Mouse (Mus musculus) embryonic facial prominence, embryonic 12.5 days (tissue): ENCODE data around the gene Hspa1a. TPM values are rescaled to one million over a fixed set of nuclear protein-coding genes. Genes with fewer than 3 reads are reported as not detected.

ENCODE experiments used
- ATAC-seq: fragments of 200-750 bp; cut with Nextera tagmentation; 2 replicates; pipeline ENCODE4 v1.8.0; 2017; ENCODE audit not compliant: insufficient number of reproducible peaks, insufficient read depth, low FRiP score, low TSS enrichment
- H3K27ac ChIP-seq: fragments of 300-500 bp; sonication (generic); 2 replicates; pipeline ENCODE4 v1.5.1; 2016; ENCODE audit warnings: mild to moderate bottlenecking
- H3K27me3 ChIP-seq: fragments of 300-500 bp; sonication (generic); 2 replicates; pipeline ENCODE4 v1.6.1; 2016; ENCODE audit warnings: mild to moderate bottlenecking, moderate library complexity
- H3K36me3 ChIP-seq: fragments of 300-500 bp; sonication (generic); 2 replicates; pipeline ENCODE4 v1.6.1; 2016; ENCODE audit warnings: mild to moderate bottlenecking
- H3K4me1 ChIP-seq: fragments of 300-500 bp; sonication (generic); 2 replicates; pipeline ENCODE4 v1.6.1; 2016
- H3K4me2 ChIP-seq: fragments of 300-500 bp; sonication (generic); replicated peaks from 2 replicates; pipeline ENCODE4 v1.6.1; 2016; ENCODE audit warnings: mild to moderate bottlenecking, moderate library complexity
- H3K4me3 ChIP-seq: fragments of 300-500 bp; sonication (generic); 2 replicates; pipeline ENCODE4 v1.5.1; 2016; ENCODE audit warnings: mild to moderate bottlenecking
- H3K9ac ChIP-seq: fragments of 300-500 bp; sonication (generic); 2 replicates; pipeline ENCODE4 v1.6.1; 2016; ENCODE audit warnings: mild to moderate bottlenecking, moderate library complexity
- H3K9me3 ChIP-seq: fragments of 300-500 bp; sonication (generic); 2 replicates; pipeline ENCODE4 v1.6.1; 2016; ENCODE audit warnings: mild to moderate bottlenecking, moderate library complexity
- WGBS: fragments of 180-500 bp; shearing (Covaris S2); methylation state at CpG from one replicate; pipeline ENCODE4 v1.1.7; 2016; 5-methylcytosine and 5-hydroxymethylcytosine counted together
- polyA plus RNA-seq: library from polyadenylated mRNA; unstranded; fragments of >200 nt; fragmentation: Nextera tagmentation; extraction: Ambion mirVana; gene quantifications from 2 replicates; pipeline ENCODE4 v1.2.1, GENCODE M21; 2016

The Hspa1a gene
- polyA plus RNA-seq, 1 experiment from 2014 or later: 4.9 TPM

DNA sequence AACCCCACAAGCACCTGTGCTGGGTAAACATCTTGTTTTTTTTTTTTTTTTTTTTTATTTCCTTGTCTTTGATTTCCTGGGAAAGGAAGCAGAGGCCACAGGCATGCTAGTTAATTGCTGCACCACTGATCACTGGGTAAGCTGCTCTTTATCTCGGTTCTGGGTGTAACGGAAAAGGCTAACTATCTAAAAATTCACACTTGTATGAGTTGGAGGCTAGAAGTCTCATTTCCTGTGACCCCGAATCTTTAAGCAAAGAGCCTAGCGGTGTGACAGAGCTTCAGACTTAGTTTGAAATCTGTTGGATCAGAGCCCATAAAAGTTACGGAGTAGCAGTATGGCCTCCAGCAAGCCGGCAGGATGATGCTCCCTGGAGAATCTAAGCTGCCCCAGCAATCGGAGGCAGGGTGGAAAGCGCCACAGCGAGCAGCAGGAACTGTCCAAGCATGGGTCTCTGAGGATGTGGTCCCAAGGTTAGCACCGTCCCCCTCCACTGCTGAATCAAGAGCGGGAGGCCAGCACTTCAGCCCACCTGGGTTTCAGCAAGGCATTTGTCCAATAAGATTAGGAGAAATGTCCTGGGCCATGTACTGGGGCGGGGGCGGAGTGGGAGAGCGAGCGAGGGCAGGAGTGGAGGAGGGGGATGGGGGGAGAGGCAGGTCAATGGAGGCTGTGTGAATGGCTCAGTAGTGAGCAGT, 30.5 kb downstream of the Hspa1a start:
- WGBS: 7% methylated on average over 15 of the region's 15 CpGs
- peak overlapping the region; percentile 42; the same call in 1 of the 2 replicates for H3K9ac ChIP-seq
- no peaks in the 10 kb centered on the region for H3K9me3 ChIP-seq
- no peaks in the 10 kb centered on the region for H3K36me3 ChIP-seq
- peak overlapping the region; percentile 25; the same call in 1 of the 2 replicates for H3K27ac ChIP-seq
- H3K4me3 ChIP-seq: peak overlapping the region; percentile 25
- no peaks in the 10 kb centered on the region for H3K27me3 ChIP-seq
- H3K4me1 ChIP-seq: peaks cover 6% of the 10 kb centered on the region
- no peak for ATAC-seq
- H3K4me2 ChIP-seq: peak overlapping the region; percentile 53

DNA sequence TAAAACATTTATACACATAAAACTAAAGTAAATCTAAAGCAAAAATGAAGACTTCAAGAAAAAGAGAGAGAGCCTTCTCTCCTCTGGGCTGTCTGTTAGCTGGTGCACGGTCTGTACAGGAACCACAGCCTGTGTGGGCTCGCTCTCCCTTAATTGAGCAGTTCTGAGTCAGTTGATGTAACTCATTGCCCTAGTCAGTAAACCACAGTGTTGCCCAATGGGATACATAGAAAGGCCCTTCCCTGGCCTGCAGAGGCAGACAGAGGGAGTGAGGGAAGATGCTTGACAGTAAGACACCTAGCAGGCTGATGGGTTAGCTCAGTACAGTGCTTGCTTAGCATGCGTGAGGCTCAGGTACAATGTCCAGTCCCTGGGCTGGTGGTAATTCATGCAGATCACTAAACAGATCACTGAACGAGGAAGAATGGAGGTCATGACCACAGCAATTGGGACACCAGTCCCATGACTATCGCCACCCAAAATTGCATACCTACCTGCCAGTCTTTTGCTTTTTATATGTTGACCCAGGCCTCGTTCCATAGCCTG, 33.9 kb downstream of the Hspa1a start:
- WGBS: 80% methylated on average over 6 of the region's 6 CpGs
- Histone ChIP-seq H3K27me3 (0 out of 2 replicates have a peak, but pooled peaks cover 4% of the 10 kb centered on the region), H3K36me3 (no peaks in the 10 kb centered on the region), H3K9me3 (no peaks in the 10 kb centered on the region), H3K9ac (no peak overlapping the region), H3K4me3 (no peak overlapping the region), H3K4me1 (peaks cover 10% of the 10 kb centered on the region), H3K27ac (no peak overlapping the region), H3K4me2 (no peak overlapping the region)
- ATAC-seq: no peak

- Histone ChIP-seq H3K4me1 (peaks cover 12% of the 10 kb centered on the region), H3K4me3 (no peak overlapping the region), H3K27me3 (0 out of 2 replicates have a peak, but pooled peaks cover 4% of the 10 kb centered on the region), H3K9me3 (no peaks in the 10 kb centered on the region), H3K27ac (no peak overlapping the region), H3K9ac (peak overlapping the region; percentile 27; the same call in 1 of the 2 replicates), H3K36me3 (no peaks in the 10 kb centered on the region), H3K4me2 (peak overlapping the region; percentile 5; the same call in 1 of the 2 replicates)
- whole genome bisulfite sequencing: 34% methylated on average over 8 of the region's 8 CpGs
- ATAC-seq: no peak
Measured at GRCm38 (mm10) chr17:34934830-34935229, 37.1 kb downstream of the Hspa1a start.

DNA sequence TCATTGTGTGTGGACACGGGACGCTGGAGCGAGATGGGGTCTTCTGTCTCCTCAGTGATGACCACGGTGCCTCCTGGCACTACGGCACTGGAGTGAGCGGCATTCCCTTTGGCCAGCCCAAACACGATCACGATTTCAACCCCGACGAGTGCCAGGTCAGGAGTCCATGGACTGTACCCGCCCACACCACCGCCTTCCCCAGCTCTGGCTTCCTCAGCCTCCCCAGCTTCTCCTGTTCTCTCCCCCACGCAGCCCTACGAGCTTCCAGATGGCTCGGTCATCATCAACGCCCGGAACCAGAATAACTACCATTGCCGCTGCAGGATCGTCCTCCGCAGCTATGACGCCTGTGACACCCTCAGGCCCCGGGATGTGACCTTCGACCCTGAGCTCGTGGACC, 37.9 kb downstream of the Hspa1a start:
- Histone ChIP-seq H3K27me3 (0 out of 2 replicates have a peak, but pooled peaks cover 4% of the 10 kb centered on the region), H3K4me1 (peaks cover 12% of the 10 kb centered on the region), H3K9me3 (no peaks in the 10 kb centered on the region), H3K4me2 (peak overlapping the region; percentile 5; the same call in 1 of the 2 replicates), H3K27ac (no peak overlapping the region), H3K9ac (peak overlapping the region; percentile 27; the same call in 1 of the 2 replicates), H3K4me3 (no peak overlapping the region), H3K36me3 (no peaks in the 10 kb centered on the region)
- 40% methylated on average over 24 of the region's 24 CpGs for WGBS
- ATAC-seq: no peak

- H3K27ac ChIP-seq: no peak overlapping the region
- no peaks in the 10 kb centered on the region for H3K9me3 ChIP-seq
- H3K36me3 ChIP-seq: no peaks in the 10 kb centered on the region
- 80% methylated on average over 8 of the region's 8 CpGs for WGBS
- peak overlapping the region; percentile 97 for H3K4me2 ChIP-seq
- H3K4me1 ChIP-seq: peaks cover 12% of the 10 kb centered on the region
- H3K27me3 ChIP-seq: 0 out of 2 replicates have a peak, but pooled peaks cover 4% of the 10 kb centered on the region
- peak overlapping the region; percentile 75 for H3K4me3 ChIP-seq
- H3K9ac ChIP-seq: peak overlapping the region; percentile 83
- no peak for ATAC-seq
Measured at GRCm38 (mm10) chr17:34932287-34932686, 39.7 kb downstream of the Hspa1a start.

- no peaks in the 10 kb centered on the region for H3K36me3 ChIP-seq
- peak overlapping the region; percentile 75 for H3K4me3 ChIP-seq
- peaks cover 12% of the 10 kb centered on the region for H3K4me1 ChIP-seq
- no peaks in the 10 kb centered on the region for H3K9me3 ChIP-seq
- H3K4me2 ChIP-seq: peak overlapping the region; percentile 97
- WGBS: 12% methylated on average over 14 of the region's 14 CpGs
- 0 out of 2 replicates have a peak, but pooled peaks cover 4% of the 10 kb centered on the region for H3K27me3 ChIP-seq
- H3K9ac ChIP-seq: peak overlapping the region; percentile 83
- no peak overlapping the region for H3K27ac ChIP-seq
- ATAC-seq: peak; percentile 8; the same call in 1 of the 2 replicates
Measured at GRCm38 (mm10) chr17:34931735-34932098, 40.2 kb downstream of the Hspa1a start.

- H3K9ac ChIP-seq: peak within 1 kb of the TSS; percentile 83
- H3K27ac ChIP-seq: no peak within 1 kb of the TSS
- peak; percentile 93 for ATAC-seq
- 0 out of 2 replicates have a peak, but pooled peaks cover 4% of the 10 kb centered on the region for H3K27me3 ChIP-seq
- peak within 1 kb of the TSS; percentile 75 for H3K4me3 ChIP-seq
- no peaks in the 10 kb centered on the region for H3K36me3 ChIP-seq
- WGBS: under 1% methylated on average over 38 of the region's 38 CpGs
- H3K4me1 ChIP-seq: peaks cover 12% of the 10 kb centered on the region
- no peaks in the 10 kb centered on the region for H3K9me3 ChIP-seq
- H3K4me2 ChIP-seq: peak within 1 kb of the TSS; percentile 97
Measured at GRCm38 (mm10) chr17:34931061-34931734, 40.8 kb downstream of the Hspa1a start, which contains the start of gene Neu1. Neu1 (plus strand) TSS chr17:34931253.

DNA sequence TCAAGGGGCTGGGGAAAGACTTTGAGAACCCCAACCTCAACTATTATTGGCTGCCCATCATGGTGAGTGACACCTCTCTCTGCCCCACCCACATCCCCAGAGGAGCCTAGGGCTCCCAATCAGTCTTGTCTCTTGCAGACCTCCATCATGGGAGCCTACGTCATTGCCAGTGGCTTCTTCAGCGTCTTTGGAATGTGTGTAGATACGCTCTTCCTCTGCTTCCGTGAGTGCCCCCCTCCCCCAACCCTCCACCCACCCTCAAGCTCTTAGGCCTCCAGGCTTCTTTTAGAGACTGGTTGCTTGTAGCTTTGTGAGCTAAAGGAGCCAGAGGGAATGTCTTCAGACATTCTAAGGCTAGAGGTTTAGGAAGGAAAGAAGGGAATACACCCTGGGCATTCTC, 43.1 kb downstream of the Hspa1a start:
- Histone ChIP-seq H3K4me1 (peaks cover 8% of the 10 kb centered on the region), H3K4me3 (no peak overlapping the region), H3K36me3 (no peaks in the 10 kb centered on the region), H3K27ac (no peak overlapping the region), H3K4me2 (no peak overlapping the region), H3K9me3 (no peaks in the 10 kb centered on the region), H3K9ac (no peak overlapping the region), H3K27me3 (0 out of 2 replicates have a peak, but pooled peaks cover 2% of the 10 kb centered on the region)
- WGBS: 60% methylated on average over 4 of the region's 4 CpGs
- no peak for ATAC-seq

- peaks cover 8% of the 10 kb centered on the region for H3K4me1 ChIP-seq
- ATAC-seq: no peak
- no peak overlapping the region for H3K4me3 ChIP-seq
- H3K4me2 ChIP-seq: no peak overlapping the region
- H3K36me3 ChIP-seq: no peaks in the 10 kb centered on the region
- WGBS: 89% methylated on average over 18 of the region's 18 CpGs
- H3K9me3 ChIP-seq: no peaks in the 10 kb centered on the region
- H3K9ac ChIP-seq: no peak overlapping the region
- no peaks in the 10 kb centered on the region for H3K27me3 ChIP-seq
- H3K27ac ChIP-seq: no peak overlapping the region
Measured at GRCm38 (mm10) chr17:34927306-34928019, 44.5 kb downstream of the Hspa1a start.

DNA sequence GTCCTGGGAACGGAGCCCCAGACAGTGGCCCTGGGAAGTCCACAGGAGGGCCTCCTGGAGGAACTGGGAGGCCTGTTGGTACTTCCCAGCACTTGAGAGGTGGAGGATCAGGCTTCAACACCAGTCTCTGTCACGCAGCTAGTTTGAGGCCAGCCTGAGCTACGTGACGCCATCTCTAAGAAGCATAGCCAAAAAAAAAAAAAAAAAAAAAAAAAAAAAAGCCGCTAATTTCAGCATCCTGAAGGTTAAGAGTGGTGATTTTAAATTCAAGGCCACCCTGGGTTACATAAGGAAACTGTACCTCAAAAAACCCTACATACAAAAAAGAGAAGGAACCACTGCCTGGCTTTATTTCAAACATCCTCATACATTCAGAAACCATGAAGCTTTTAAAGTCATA, 47.7 kb downstream of the Hspa1a start:
- Histone ChIP-seq H3K36me3 (no peaks in the 10 kb centered on the region), H3K27ac (no peak overlapping the region), H3K4me2 (no peak overlapping the region), H3K4me3 (no peak overlapping the region), H3K4me1 (no peaks in the 10 kb centered on the region), H3K9ac (no peak overlapping the region), H3K27me3 (no peaks in the 10 kb centered on the region), H3K9me3 (no peaks in the 10 kb centered on the region)
- WGBS: 73% methylated on average over 5 of the region's 5 CpGs
- no peak for ATAC-seq

- no peak overlapping the region for H3K4me3 ChIP-seq
- WGBS: 47% methylated on average over 6 of the region's 6 CpGs
Measured at GRCm38 (mm10) chr17:34922939-34923338, 49.0 kb downstream of the Hspa1a start.

More at GRCm38 (mm10) chr17:34922939-34923338, 49.0 kb downstream of the Hspa1a start:
- Histone ChIP-seq H3K36me3 (no peaks in the 10 kb centered on the region), H3K9me3 (no peaks in the 10 kb centered on the region), H3K9ac (no peak overlapping the region), H3K4me1 (no peaks in the 10 kb centered on the region), H3K27me3 (no peaks in the 10 kb centered on the region), H3K27ac (no peak overlapping the region), H3K4me2 (no peak overlapping the region)
- ATAC-seq: no peak
